Mouse (Mus musculus) megakaryocyte, embryonic 14.5 days (primary cell): ENCODE measurements around the gene Slc37a4. TPM values are rescaled to one million over a fixed set of nuclear protein-coding genes. Genes with fewer than 3 reads are reported as not detected.
"Not testable (repeated sequence)": the region's sequence is repeated elsewhere in the genome, so short reads cannot be mapped to it uniquely, and the experiment has no call there.

Experiments used
- H3K27me3 ChIP-seq: replicated peaks from 2 replicates; pipeline ENCODE3; 2012; ENCODE audit warnings: inconsistent platforms
- H3K36me3 ChIP-seq: replicated peaks from 2 replicates; pipeline ENCODE3; 2012; ENCODE audit warnings: low read length, inconsistent platforms, mixed read lengths
- H3K4me1 ChIP-seq: 2 replicates; pipeline ENCODE4 v1.6.1; 2012; ENCODE audit warnings: inconsistent platforms
- H3K4me3 ChIP-seq: replicated peaks from 2 replicates; pipeline ENCODE3; 2012; ENCODE audit warnings: moderate library complexity, mild to moderate bottlenecking, inconsistent platforms
- H3K9me3 ChIP-seq: 2 replicates; pipeline ENCODE4 v1.6.1; 2012; ENCODE audit warnings: inconsistent platforms
- FLI1 ChIP-seq: IDR thresholded peaks from 2 replicates; pipeline ENCODE4 v1.6.1; 2012; ENCODE audit warnings: low read length, inconsistent platforms, mixed read lengths
- GATA1 ChIP-seq: IDR thresholded peaks from 3 replicates; pipeline ENCODE4 v1.6.1; 2012; ENCODE audit warnings: mixed read lengths, low read length, inconsistent platforms, borderline replicate concordance
- polyA plus RNA-seq: library from polyadenylated mRNA; stranded (reverse); fragments of >175 nt; gene quantifications from 2 replicates; pipeline ENCODE4 v1.2.3, GENCODE M21; 2012; ENCODE audit warnings: low replicate concordance; ENCODE audit not compliant: insufficient read depth

The Slc37a4 gene
- polyA plus RNA-seq, 1 experiment: 10.2 TPM

- Histone ChIP-seq H3K9me3 (no peaks in the 10 kb centered on the region), H3K4me1 (peaks cover 30% of the 10 kb centered on the region), H3K4me3 (no peak overlapping the region), H3K36me3 (peaks cover 65% of the 10 kb centered on the region), H3K27me3 (no peaks in the 10 kb centered on the region)
- TF ChIP-seq FLI1 (no peak), GATA1 (no peak)
These were observed 5.2 kb upstream of the Slc37a4 start for GRCm38 (mm10) chr9:44391466-44391865.

DNA sequence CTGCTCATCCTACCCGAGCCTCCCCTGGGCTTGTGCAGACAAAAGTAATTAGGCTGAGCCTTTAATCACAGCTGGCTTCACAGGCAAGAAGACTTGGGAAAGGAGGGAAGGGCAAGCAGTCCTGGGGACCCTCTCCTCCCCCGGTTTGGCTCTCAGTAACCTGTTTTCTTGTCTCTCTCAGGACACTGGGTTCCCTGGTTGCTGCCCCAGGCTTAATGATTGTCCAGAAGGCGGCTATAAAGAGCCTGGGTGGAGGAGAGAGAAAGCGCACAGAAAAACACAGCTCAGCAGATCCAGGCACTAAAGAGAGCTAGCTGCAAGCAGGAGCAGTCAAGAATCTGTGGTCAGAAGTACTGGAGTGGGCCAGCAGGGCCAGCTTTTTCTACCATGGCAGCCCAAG, 1.4 kb downstream of the Slc37a4 start:
- H3K36me3 ChIP-seq: peaks cover 50% of the 10 kb centered on the region
- peak overlapping the region; percentile 92 for H3K4me3 ChIP-seq
- no peaks in the 10 kb centered on the region for H3K27me3 ChIP-seq
- TF ChIP-seq FLI1: no peak
- no peak for TF ChIP-seq GATA1
- H3K4me1 ChIP-seq: peaks cover 61% of the 10 kb centered on the region
- no peaks in the 10 kb centered on the region for H3K9me3 ChIP-seq

- H3K27me3 ChIP-seq: no peaks in the 10 kb centered on the region
- TF ChIP-seq FLI1 (no peak), GATA1 (no peak)
- peaks cover 54% of the 10 kb centered on the region for H3K36me3 ChIP-seq
- peaks cover 61% of the 10 kb centered on the region for H3K4me1 ChIP-seq
- peak overlapping the region; percentile 92 for H3K4me3 ChIP-seq
- H3K9me3 ChIP-seq: no peaks in the 10 kb centered on the region
These were observed 1.9 kb downstream of the Slc37a4 start for GRCm38 (mm10) chr9:44398551-44398950.

GRCm38 (mm10) chr9:44399114-44399794, 2.6 kb downstream of the Slc37a4 start:
- TF ChIP-seq GATA1 (no peak), FLI1 (no peak)
- H3K4me1 ChIP-seq: peaks cover 67% of the 10 kb centered on the region
- H3K27me3 ChIP-seq: no peaks in the 10 kb centered on the region
- H3K9me3 ChIP-seq: no peaks in the 10 kb centered on the region
- peaks cover 61% of the 10 kb centered on the region for H3K36me3 ChIP-seq
- H3K4me3 ChIP-seq: peak overlapping the region; percentile 79

DNA sequence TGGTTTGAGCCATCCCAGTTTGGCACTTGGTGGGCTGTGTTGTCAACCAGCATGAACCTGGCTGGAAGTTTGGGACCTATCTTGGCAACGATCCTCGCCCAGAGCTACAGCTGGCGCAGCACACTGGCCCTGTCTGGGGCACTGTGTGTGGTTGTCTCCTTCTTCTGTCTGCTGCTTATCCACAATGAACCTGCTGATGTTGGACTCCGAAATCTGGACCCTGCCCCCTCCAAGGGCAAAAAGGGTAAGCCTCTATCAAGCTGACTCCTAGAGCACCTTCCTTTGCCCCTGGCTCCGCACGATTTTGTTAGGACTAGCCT, 3.1 kb downstream of the Slc37a4 start:
- Histone ChIP-seq H3K4me3 (peak overlapping the region; percentile 10), H3K27me3 (no peaks in the 10 kb centered on the region), H3K4me1 (peaks cover 71% of the 10 kb centered on the region), H3K36me3 (peaks cover 66% of the 10 kb centered on the region), H3K9me3 (no peaks in the 10 kb centered on the region)
- no peak for TF ChIP-seq FLI1
- TF ChIP-seq GATA1: no peak

- no peak for TF ChIP-seq FLI1
- H3K36me3 ChIP-seq: peaks cover 77% of the 10 kb centered on the region
- no peaks in the 10 kb centered on the region for H3K9me3 ChIP-seq
- no peak overlapping the region for H3K4me3 ChIP-seq
- H3K27me3 ChIP-seq: no peaks in the 10 kb centered on the region
- H3K4me1 ChIP-seq: peaks cover 77% of the 10 kb centered on the region
These were observed 4.4 kb downstream of the Slc37a4 start for GRCm38 (mm10) chr9:44401081-44401480.

- no peaks in the 10 kb centered on the region for H3K9me3 ChIP-seq
- no peak for TF ChIP-seq GATA1
- no peak for TF ChIP-seq FLI1
- peaks cover 61% of the 10 kb centered on the region for H3K4me1 ChIP-seq
- H3K36me3 ChIP-seq: peaks cover 71% of the 10 kb centered on the region
- H3K27me3 ChIP-seq: no peaks in the 10 kb centered on the region
- no peak overlapping the region for H3K4me3 ChIP-seq
These were observed 8.4 kb downstream of the Slc37a4 start for GRCm38 (mm10) chr9:44405011-44405410.

DNA sequence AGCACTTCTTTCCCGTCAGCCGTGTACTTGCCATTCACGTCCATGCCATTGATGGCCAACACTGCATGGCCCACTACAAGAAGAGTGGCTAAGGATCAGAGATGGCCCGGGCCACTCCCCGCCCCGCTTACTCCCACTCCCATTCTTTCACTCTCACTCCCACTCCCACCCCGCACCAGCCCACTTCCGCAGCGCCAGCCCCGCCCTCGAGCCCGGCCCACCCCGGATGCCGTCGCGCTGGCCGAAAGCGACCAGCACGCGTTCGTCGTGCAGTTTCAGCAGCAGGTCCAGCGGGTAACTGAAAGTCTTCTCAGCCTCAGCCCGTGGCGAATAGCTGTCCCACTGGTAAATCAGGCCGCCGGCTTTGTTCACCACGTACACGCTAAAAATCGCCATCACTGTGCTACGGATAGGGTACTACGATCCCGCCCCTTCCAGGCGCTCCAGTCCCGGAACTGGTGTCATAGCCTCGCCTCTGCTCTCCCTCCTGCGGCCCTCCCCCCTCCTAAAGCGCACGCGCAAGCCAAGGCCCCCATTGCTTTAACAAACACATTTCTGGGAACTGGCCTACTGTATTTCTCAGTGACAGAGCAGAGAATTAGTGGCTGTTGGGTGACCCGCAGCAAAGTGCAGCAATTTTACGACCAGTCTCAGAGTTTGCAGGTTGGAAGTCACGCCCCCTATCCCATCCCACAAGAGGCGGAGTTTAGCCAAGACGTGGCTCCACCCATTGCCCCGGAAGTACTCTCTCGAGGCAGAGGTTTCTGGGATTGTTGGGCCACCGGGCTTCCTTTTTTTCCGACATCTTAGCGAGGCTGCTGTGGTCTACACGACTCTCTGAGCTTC, 10.5 kb downstream of the Slc37a4 start, which contains the start of the genes Rps25 and Trappc4:
Gene Rps25, plus strand, starts transcription at position 234 of the 846 bp plus-strand sequence.
Gene Trappc4, minus strand, starts transcription at position 695 of the 846 bp plus-strand sequence.
- H3K4me3 ChIP-seq: peak within 1 kb of the TSS; percentile 99
- H3K27me3 ChIP-seq: no peaks in the 10 kb centered on the region
- no peaks in the 10 kb centered on the region for H3K9me3 ChIP-seq
- peaks cover 58% of the 10 kb centered on the region for H3K4me1 ChIP-seq
- no peak for TF ChIP-seq FLI1
- TF ChIP-seq GATA1: no peak
- peaks cover 71% of the 10 kb centered on the region for H3K36me3 ChIP-seq

- Histone ChIP-seq H3K4me3 (peak overlapping the region; percentile 99), H3K9me3 (no peaks in the 10 kb centered on the region), H3K27me3 (no peaks in the 10 kb centered on the region), H3K36me3 (peaks cover 71% of the 10 kb centered on the region), H3K4me1 (peaks cover 64% of the 10 kb centered on the region)
- TF ChIP-seq GATA1 (no peak), FLI1 (no peak)
These were observed 11.1 kb downstream of the Slc37a4 start for GRCm38 (mm10) chr9:44407752-44408097.

GRCm38 (mm10) chr9:44408693-44409092, 12.0 kb downstream of the Slc37a4 start:
- H3K4me1 ChIP-seq: peaks cover 69% of the 10 kb centered on the region
- H3K36me3 ChIP-seq: peaks cover 71% of the 10 kb centered on the region
- H3K4me3 ChIP-seq: peak overlapping the region; percentile 99
- not testable (repeated sequence) for H3K9me3 ChIP-seq, H3K27me3 ChIP-seq
